Mouse (Mus musculus) lung, postnatal 0 days (tissue): Measurements from ENCODE around the gene Itpr2.

Experiments used
- CTCF ChIP-seq: IDR thresholded peaks from 2 replicates; pipeline ENCODE4 v1.5.1; 2016; ENCODE audit warnings: antibody characterized with exemption, mild to moderate bottlenecking
- EP300 ChIP-seq: IDR thresholded peaks from 2 replicates; pipeline ENCODE4 v1.6.1; 2016; ENCODE audit warnings: antibody characterized with exemption, mild to moderate bottlenecking, control low read depth

GRCm38 (mm10) chr6:146270162-146270561, 231.9 kb downstream of the Itpr2 start:
- TF ChIP-seq CTCF (no peak), EP300 (no peak)
